Comparison of ENCODE assay signal across 8 mouse cellular contexts in genomic region chr6:136874599-136874998, GRCm38 (mm10). TPM values are rescaled to one million over a fixed set of nuclear protein-coding genes. Genes with fewer than 3 reads are reported as not detected.
DNase-seq lines count a peak whose midpoint lies in the region; ATAC-seq lines count a peak whose summit lies in the region.

No protein-coding gene starts in this region.

- H3K9ac ChIP-seq in kidney, embryonic 15.5 days = 0 out of 2 replicates have a peak overlapping the region, but pooled peaks have one; percentile 3
- H3K9ac ChIP-seq in embryonic facial prominence, embryonic 14.5 days (ENCODE audit: low read depth, low read length) = peak overlapping the region; percentile 46

- WGBS in kidney, embryonic 15.5 days = 40% methylated on average over 8 of the region's 8 CpGs
- WGBS in embryonic facial prominence, embryonic 14.5 days = 17% methylated on average over 8 of the region's 8 CpGs

- H3K9me3 ChIP-seq in kidney, embryonic 15.5 days (replicated peaks) = no peaks in the 10 kb centered on the region
- no peaks in the 10 kb centered on the region for H3K9me3 ChIP-seq in embryonic facial prominence, embryonic 14.5 days (ENCODE audit: control insufficient read depth, low read length)

- peak overlapping the region; percentile 41 for H3K4me2 ChIP-seq in kidney, embryonic 15.5 days
- H3K4me2 ChIP-seq in embryonic facial prominence, embryonic 14.5 days (ENCODE audit: low read depth, low read length) = peak overlapping the region; percentile 48

- H3K27ac ChIP-seq in kidney, embryonic 15.5 days = no peak overlapping the region
- peak overlapping the region; percentile 49 for H3K27ac ChIP-seq in embryonic facial prominence, embryonic 14.5 days (replicated peaks; ENCODE audit: low read depth, low read length)

- H3K27me3 ChIP-seq in kidney, embryonic 15.5 days = no peaks in the 10 kb centered on the region
- H3K27me3 ChIP-seq in embryonic facial prominence, embryonic 14.5 days (replicated peaks; ENCODE audit: control insufficient read depth, insufficient read depth, low read length) = no peaks in the 10 kb centered on the region

- peak overlapping the region; percentile 26 for H3K4me3 ChIP-seq in kidney, embryonic 15.5 days (replicated peaks)
- H3K4me3 ChIP-seq in embryonic facial prominence, embryonic 14.5 days (ENCODE audit: low read depth, low read length) = peak overlapping the region; percentile 29

- 0 out of 2 replicates have a peak, but pooled peaks cover 3% of the 10 kb centered on the region for H3K36me3 ChIP-seq in kidney, embryonic 15.5 days
- 0 out of 2 replicates have a peak, but pooled peaks cover 3% of the 10 kb centered on the region for H3K36me3 ChIP-seq in embryonic facial prominence, embryonic 14.5 days (ENCODE audit: control insufficient read depth, insufficient read depth, low read length)

- peaks cover 25% of the 10 kb centered on the region for H3K4me1 ChIP-seq in kidney, embryonic 15.5 days
- peaks cover 23% of the 10 kb centered on the region for H3K4me1 ChIP-seq in embryonic facial prominence, embryonic 14.5 days (ENCODE audit: control insufficient read depth, insufficient read depth, low read length)

- DNase-seq in kidney, postnatal 14 days = no peak
- peak; percentile 78 for DNase-seq in embryonic facial prominence, embryonic 14.5 days (ENCODE audit: low spot score)
- DNase-seq in heart, postnatal 14 days = peak; percentile 31 to 57
- no peak for DNase-seq in spleen, postnatal 4 days (ENCODE audit: low spot score in 2 of 2)
- DNase-seq in layer of hippocampus, adult 11-12 months (ENCODE audit: low spot score) = no peak

- intact Hi-C loops in heart, postnatal 14 days (cut with DNase I) = no loop called here

- no peak for ATAC-seq in kidney, embryonic 15.5 days (replicated peaks; ENCODE audit: low FRiP score)
- 0 out of 2 replicates have a peak, but pooled peaks have one; percentile 37 for ATAC-seq in embryonic facial prominence, embryonic 14.5 days (ENCODE audit: low read depth)
- ATAC-seq in megakaryocyte progenitor cell, adult 5-6 weeks (replicated peaks; ENCODE audit: poor library complexity) = peak; percentile 58
- ATAC-seq in megakaryocyte-erythroid progenitor cell, adult 5-6 weeks (replicated peaks; ENCODE audit: low FRiP score, low TSS enrichment, poor library complexity, severe bottlenecking) = no peak; the same call in 1 of the 2 replicates

RNA-seq across cellular contexts. Expression of gene Mgp, which starts 1.0 kb away (rescaled TPM):
- polyA plus RNA-seq in kidney, embryonic 15.5 days (2015; fragmentation: Nextera tagmentation; extraction: Ambion mirVana) = 210 and 216 TPM in 2 replicates
- polyA plus RNA-seq in embryonic facial prominence, embryonic 14.5 days (2014; fragmentation: Nextera tagmentation; extraction: Ambion mirVana) = 321 and 362 TPM in 2 replicates
- total RNA-seq in heart, postnatal 14 days (2021) = 100 to 1,000 TPM; 373 to 513 TPM
- not detected in 2 replicates for total RNA-seq in megakaryocyte progenitor cell, adult 5-6 weeks (2015)
- total RNA-seq in megakaryocyte progenitor cell, adult 5-6 weeks (2017) = not detected in 2 replicates
- total RNA-seq in megakaryocyte-erythroid progenitor cell, adult 5-6 weeks (2014; fragmentation: Nextera tagmentation) = not detected in 2 replicates
- not detected in 2 replicates for total RNA-seq in megakaryocyte-erythroid progenitor cell, adult 5-6 weeks (2017)

RNA-seq across cellular contexts. Expression of gene Art4, which starts 17.1 kb away (rescaled TPM):
- polyA plus RNA-seq in kidney, embryonic 15.5 days (2015; fragmentation: Nextera tagmentation; extraction: Ambion mirVana) = 5.2 and 5.9 TPM in 2 replicates
- polyA plus RNA-seq in embryonic facial prominence, embryonic 14.5 days (2014; fragmentation: Nextera tagmentation; extraction: Ambion mirVana) = 1.9 and 2.7 TPM in 2 replicates
- total RNA-seq in heart, postnatal 14 days (2021) = 10 to 100 TPM; 14.7 to 18.2 TPM
- total RNA-seq in megakaryocyte progenitor cell, adult 5-6 weeks (2015) = 1.8 and 2.4 TPM in 2 replicates
- total RNA-seq in megakaryocyte progenitor cell, adult 5-6 weeks (2017) = 1.8 and 6.0 TPM in 2 replicates
- 9.9 and 10.7 TPM in 2 replicates for total RNA-seq in megakaryocyte-erythroid progenitor cell, adult 5-6 weeks (2014; fragmentation: Nextera tagmentation)
- total RNA-seq in megakaryocyte-erythroid progenitor cell, adult 5-6 weeks (2017) = 26.4 and 28.1 TPM in 2 replicates

RNA-seq across cellular contexts. Expression of gene Smco3, which starts 39.3 kb away (rescaled TPM):
- polyA plus RNA-seq in kidney, embryonic 15.5 days (2015; fragmentation: Nextera tagmentation; extraction: Ambion mirVana) = 1.7 and 2.3 TPM in 2 replicates
- polyA plus RNA-seq in embryonic facial prominence, embryonic 14.5 days (2014; fragmentation: Nextera tagmentation; extraction: Ambion mirVana) = 2.5 and 2.8 TPM in 2 replicates
- not detected for total RNA-seq in heart, postnatal 14 days (2021)
- 0.07 TPM in 1 of 2 replicates, not detected in the other for total RNA-seq in megakaryocyte progenitor cell, adult 5-6 weeks (2015)
- total RNA-seq in megakaryocyte progenitor cell, adult 5-6 weeks (2017) = 0.33 and 1.2 TPM in 2 replicates
- 1.1 TPM in 1 of 2 replicates, not detected in the other for total RNA-seq in megakaryocyte-erythroid progenitor cell, adult 5-6 weeks (2014; fragmentation: Nextera tagmentation)
- 1.2 TPM in 1 of 2 replicates, not detected in the other for total RNA-seq in megakaryocyte-erythroid progenitor cell, adult 5-6 weeks (2017)

RNA-seq across cellular contexts. Expression of gene Wbp11, which starts 46.6 kb away (rescaled TPM):
- polyA plus RNA-seq in kidney, embryonic 15.5 days (2015; fragmentation: Nextera tagmentation; extraction: Ambion mirVana) = 112 and 120 TPM in 2 replicates
- 94.3 and 94.7 TPM in 2 replicates for polyA plus RNA-seq in embryonic facial prominence, embryonic 14.5 days (2014; fragmentation: Nextera tagmentation; extraction: Ambion mirVana)
- total RNA-seq in heart, postnatal 14 days (2021) = 10 to 100 TPM; 64.3 to 66.0 TPM
- 112 and 118 TPM in 2 replicates for total RNA-seq in megakaryocyte progenitor cell, adult 5-6 weeks (2015)
- total RNA-seq in megakaryocyte progenitor cell, adult 5-6 weeks (2017) = 40.9 and 47.7 TPM in 2 replicates
- total RNA-seq in megakaryocyte-erythroid progenitor cell, adult 5-6 weeks (2014; fragmentation: Nextera tagmentation) = 122 and 137 TPM in 2 replicates
- total RNA-seq in megakaryocyte-erythroid progenitor cell, adult 5-6 weeks (2017) = 57.0 and 70.7 TPM in 2 replicates

RNA-seq across cellular contexts. Expression of gene BC049715, which starts 47.2 kb away (rescaled TPM):
- polyA plus RNA-seq in kidney, embryonic 15.5 days (2015; fragmentation: Nextera tagmentation; extraction: Ambion mirVana) = 2.1 and 2.8 TPM in 2 replicates
- 1.1 and 1.7 TPM in 2 replicates for polyA plus RNA-seq in embryonic facial prominence, embryonic 14.5 days (2014; fragmentation: Nextera tagmentation; extraction: Ambion mirVana)
- total RNA-seq in heart, postnatal 14 days (2021) = 1 to 10 TPM; 1.0 to 1.3 TPM
- 1.2 and 2.2 TPM in 2 replicates for total RNA-seq in megakaryocyte progenitor cell, adult 5-6 weeks (2015)
- total RNA-seq in megakaryocyte progenitor cell, adult 5-6 weeks (2017) = 3.5 and 8.7 TPM in 2 replicates
- total RNA-seq in megakaryocyte-erythroid progenitor cell, adult 5-6 weeks (2014; fragmentation: Nextera tagmentation) = 0.96 and 1.2 TPM in 2 replicates
- 1.0 and 2.5 TPM in 2 replicates for total RNA-seq in megakaryocyte-erythroid progenitor cell, adult 5-6 weeks (2017)

Comparison
In these comparisons a context has a peak if more than half of its experiments do, and no peak if none do; other contexts are left out.
1. ATAC-seq: peak in embryonic facial prominence, embryonic 14.5 days (single experiment) and megakaryocyte progenitor cell, adult 5-6 weeks (single experiment); none in kidney, embryonic 15.5 days (single experiment) and megakaryocyte-erythroid progenitor cell, adult 5-6 weeks (single experiment).
2. DNase-seq: peak in embryonic facial prominence, embryonic 14.5 days (single experiment) and heart, postnatal 14 days (2 of 2); none in kidney, postnatal 14 days (single experiment), spleen, postnatal 4 days (0 of 2) and layer of hippocampus, adult 11-12 months (single experiment).
3. RNA of gene Mgp, which starts 1.0 kb away (total RNA-seq): 373 to 513 TPM in heart, postnatal 14 days; not detected in megakaryocyte progenitor cell, adult 5-6 weeks and not detected in megakaryocyte-erythroid progenitor cell, adult 5-6 weeks; every median in the first group is over 100 times any median in the second.